Mouse (Mus musculus): ENCODE results near the gene Hmgb2. TPM values are rescaled to one million over a fixed set of nuclear protein-coding genes. Genes with fewer than 3 reads are reported as not detected.
"Not testable (repeated sequence)": the region's sequence is repeated elsewhere in the genome, so short reads cannot be mapped to it uniquely, and the experiment has no call there.

Hmgb2 gene
- total RNA-seq, 2 experiments from 2014 or later, result 27.0 to 51.5 TPM

DNA sequence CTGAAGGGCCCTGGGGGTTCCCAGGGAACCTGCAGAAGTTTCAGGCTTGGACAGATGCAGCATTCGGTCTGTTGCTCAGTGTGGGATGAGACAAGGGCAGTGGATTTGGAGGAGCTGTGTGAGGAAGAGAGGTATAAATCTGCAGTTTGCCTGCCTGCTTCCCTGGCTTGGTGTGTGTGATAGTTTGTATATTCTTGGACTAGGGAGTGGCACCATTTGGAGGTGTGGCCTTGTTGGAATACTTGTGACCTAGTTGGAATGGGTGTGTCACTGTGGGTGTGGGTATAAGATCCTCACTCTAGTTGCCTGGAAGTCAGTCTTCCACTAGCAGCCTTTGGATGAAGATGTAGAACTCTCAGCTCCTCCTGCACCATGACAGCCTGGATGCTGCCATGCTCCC lies 6.2 kb upstream of the Hmgb2 start:
- DNase-seq; intact Hi-C loops (cut with DNase I): not testable (repeated sequence)

DNA sequence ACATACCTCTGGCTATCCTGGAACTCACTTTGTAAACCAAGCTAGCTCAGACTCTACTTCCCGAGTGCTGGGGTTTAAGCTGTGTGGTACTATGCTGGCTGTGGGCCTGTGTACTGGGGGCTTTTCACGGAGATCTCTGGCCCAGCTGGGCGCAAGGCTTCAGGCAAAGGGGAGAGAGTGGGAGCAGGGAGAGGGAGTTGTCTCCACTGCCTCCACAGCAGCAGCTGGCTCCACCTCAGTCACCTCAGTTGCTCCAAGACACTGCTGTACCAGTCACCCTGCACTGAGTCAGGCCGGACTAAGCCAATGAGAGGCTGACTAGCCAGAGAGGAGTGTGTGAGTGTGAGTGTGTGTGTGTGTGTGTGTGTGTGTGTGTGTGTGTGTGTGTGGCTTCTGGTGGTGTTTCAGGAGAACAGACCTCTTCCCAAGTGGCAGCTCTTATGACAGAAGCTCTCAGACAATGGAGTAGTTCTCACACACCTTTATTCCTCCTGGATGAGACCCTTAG lies 4.1 kb upstream of the Hmgb2 start:
- intact Hi-C loops (cut with DNase I), result no loop called here
- no peak for DNase-seq

DNA sequence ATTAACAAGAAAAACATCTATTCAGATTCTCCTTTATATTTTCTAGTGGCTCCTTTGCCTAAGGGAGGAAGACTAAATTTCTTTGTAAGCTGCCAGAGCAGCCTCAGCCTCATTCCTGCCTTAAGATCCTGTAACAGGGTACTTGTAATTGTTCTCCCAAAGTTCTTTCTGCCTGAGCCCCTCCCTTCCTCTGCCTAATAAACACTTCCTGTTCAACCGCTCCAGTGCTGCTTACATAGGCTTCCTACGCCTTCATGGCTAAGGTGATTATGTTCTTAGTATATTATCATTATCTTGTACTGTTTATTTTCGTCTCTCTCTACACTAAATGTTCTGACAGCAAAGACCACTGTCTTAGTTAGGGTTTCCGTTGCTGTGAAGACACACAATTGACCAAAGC lies 3.0 kb upstream of the Hmgb2 start:
- DNase-seq, result no peak
- intact Hi-C loops (cut with DNase I), result no loop called here

DNA sequence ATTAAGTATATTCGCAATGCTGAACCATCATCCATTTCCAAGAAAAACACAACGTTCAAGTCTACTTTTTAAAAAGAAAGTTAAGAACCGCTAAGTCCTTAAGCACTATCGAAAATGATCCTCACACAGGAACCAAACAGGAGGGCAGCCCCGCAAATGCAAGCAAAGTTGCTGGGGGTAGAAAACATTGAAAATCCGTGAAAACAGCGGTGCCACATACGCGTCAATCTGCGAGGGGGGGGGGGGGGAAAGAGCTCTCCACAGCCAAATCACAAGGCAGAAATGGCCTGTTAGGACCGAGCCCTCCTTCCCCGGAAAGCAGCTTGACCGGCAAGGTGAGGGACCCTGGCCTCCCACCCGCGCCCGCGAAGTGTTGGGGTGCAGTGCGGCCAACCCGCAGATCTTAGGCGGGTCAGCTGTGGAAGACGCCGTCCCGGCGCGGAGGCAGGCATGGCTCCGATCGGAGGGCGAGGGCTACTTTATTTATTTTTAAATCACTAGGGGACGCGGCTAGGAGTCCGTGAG lies 854 bp upstream of the Hmgb2 start:
- intact Hi-C loops (cut with DNase I), result loop anchor here (5.0 to 10.0 kb wide), 4 partner anchors 44 to 956 kb away; partner anchors contain the start of genes Cep44, Fbxo8 and Hand2
- peak in 1 of 2 experiments; percentile 39 for DNase-seq

DNA sequence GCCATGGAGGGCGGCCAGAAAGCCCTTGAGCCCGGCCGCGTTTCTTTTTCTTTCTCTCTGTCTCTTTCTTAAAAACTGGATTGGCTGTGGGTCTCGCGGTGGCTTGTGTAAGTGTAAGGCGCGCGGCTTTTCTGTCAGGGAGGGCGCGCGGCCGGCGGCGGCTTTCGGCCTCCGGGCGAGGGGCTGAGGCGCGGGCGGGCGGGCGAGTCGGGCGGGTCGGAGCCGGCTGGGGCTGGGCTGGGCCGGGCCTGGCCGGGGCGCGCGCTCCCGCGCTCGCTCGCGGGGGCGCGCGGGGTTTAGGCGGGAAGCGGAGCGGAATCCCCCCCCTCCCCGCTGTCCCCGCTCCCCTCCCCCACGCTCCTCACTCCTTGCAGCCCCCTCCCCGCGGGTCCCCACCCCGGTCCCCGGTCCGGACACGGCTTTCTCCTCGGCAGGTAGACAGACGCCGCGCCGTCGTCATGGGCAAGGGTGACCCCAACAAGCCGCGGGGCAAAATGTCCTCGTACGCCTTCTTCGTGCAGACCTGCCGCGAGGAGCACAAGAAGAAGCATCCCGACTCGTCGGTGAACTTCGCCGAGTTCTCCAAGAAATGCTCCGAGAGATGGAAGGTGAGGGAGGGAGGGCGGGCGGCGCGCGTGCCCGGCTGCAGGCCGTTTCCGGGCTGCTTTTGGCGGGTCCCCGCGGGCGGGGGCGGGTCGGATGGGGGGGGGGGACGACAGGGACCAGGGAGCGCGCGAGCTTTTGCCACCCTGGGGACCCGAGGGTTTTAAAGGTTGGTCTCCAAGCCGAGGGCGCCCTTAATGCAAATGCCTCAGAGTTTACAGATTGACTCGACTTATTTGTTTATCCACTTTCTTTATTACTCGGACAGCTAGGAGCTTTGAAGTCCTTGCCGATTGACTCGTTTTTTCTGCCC lies 692 bp downstream of the Hmgb2 start:
- intact Hi-C loops (cut with DNase I), result loop anchor here (2.0 to 10.0 kb wide), 5 partner anchors 26 to 958 kb away; partner anchors contain the start of genes Cep44, Fbxo8, Hand2 and Sap30
- DNase-seq, result peak; percentile 42 to 57

DNA sequence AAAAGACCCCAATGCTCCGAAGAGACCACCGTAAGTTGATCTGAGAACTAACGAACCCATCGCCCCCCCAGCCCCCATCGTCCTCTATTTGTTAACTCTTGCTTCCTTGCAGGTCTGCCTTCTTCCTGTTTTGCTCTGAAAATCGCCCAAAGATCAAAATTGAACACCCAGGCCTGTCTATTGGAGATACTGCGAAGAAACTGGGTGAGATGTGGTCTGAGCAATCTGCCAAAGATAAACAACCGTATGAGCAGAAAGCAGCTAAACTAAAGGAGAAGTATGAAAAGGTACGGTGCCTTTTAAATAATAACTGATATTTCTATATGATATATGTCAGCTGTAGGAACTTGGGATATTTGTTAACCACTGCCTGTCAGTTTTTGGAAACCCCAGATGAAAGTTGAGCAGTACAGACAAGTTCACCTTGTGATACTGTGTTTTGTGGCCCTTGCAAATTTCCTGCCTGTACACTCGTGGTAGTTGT lies 1.5 kb downstream of the Hmgb2 start:
- intact Hi-C loops (cut with DNase I), result loop anchor here (2.0 to 10.0 kb wide), 5 partner anchors 26 to 958 kb away; partner anchors contain the start of genes Cep44, Fbxo8, Hand2 and Sap30
- not testable (repeated sequence) for DNase-seq

DNA sequence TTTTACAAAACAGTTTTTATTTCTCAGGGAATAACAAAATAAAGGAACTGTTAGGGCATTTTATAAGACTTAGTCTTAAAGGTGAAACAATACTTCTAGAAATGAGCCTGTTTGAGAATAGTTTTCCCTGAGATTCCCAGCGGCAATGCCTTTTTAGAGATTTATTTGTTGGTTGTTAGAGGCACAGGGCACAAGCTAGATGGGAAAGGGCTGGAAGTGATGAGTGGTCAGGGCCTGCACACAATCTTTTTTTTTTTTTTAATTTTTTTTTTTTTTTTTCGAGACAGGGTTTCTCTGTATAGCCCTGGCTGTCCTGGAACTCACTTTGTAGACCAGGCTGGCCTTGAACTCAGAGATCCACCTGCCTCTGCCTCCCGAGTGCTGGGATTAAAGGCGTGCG lies 5.0 kb downstream of the Hmgb2 start:
- intact Hi-C loops (cut with DNase I), result loop anchor here (10.0 kb wide), 2 partner anchors 192 to 962 kb away; partner anchors contain the start of genes Cep44, Fbxo8 and Hand2
- DNase-seq, result not testable (repeated sequence)

DNA sequence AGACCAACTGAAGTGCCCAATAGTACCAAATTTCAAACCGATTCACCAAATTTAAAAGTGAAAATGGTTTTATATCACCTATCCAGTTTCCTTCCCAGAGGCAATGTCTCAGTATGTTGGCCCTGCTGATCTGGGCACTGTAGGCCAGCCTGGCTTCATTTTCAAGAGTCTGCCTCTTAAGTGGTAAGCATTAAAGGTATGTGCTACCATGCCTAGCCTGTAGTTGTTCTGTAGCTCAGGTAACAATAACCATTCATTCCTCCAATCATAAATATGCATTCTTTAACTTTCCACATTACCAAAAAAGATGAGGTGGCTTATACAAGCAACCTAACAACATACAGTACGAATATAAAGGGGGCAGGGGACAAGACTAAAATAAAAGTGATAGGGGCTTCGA lies 6.0 kb downstream of the Hmgb2 start:
- intact Hi-C loops (cut with DNase I), result loop anchor here (10.0 kb wide), 2 partner anchors 193 to 963 kb away; partner anchors contain the start of genes Cep44, Fbxo8 and Hand2
- DNase-seq, result no peak

DNA sequence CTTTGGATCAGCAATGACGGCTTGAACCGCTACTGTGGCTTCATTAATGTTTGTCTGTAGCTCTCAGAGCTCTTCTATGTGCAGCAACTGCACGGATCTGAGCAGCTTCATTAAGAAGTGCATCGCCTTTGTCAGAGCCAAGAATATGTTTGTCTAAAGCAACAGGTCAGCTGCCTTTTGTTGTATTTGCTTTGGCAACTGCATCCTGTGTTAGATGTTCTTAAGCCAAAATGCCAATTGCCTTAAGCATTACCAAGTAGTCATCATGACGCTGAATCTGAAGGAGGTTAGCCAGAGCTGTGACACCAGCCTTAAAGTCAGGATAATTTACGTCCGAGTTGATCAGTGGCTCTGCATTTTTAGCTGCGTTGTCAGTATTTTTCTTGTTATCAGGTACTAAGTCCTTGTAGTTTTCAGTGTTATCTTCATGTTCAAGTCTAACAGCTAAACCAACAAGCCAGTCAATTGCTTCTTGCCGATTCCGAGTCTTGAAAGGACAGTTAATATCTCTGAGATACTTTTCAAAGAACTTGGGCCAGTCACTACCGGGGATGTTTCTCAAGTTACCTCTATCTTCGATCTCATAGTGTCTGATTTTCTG lies 8.6 kb downstream of the Hmgb2 start:
- intact Hi-C loops (cut with DNase I), result no loop called here
- DNase-seq, result no peak

DNA sequence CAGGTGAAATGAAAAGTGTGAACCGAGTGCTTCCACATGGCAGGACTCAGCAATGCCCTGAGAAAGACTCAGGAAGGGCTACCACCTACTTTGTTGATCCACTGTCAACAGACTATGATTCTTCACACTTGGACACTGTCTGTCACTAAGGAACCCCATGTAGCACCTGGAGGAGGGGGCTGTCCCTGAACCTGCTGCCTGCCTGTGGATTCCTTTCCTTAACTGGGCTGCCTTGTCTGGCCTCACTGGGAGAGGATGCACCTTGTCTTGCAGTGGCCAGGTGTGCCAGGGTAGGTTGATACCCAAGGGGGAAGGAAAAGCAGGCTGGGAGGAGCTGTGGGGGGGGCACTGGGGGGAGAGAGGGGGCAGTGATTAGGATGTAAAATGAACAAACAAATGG lies 16.3 kb downstream of the Hmgb2 start:
- DNase-seq, result no peak
- intact Hi-C loops (cut with DNase I), result no loop called here

DNA sequence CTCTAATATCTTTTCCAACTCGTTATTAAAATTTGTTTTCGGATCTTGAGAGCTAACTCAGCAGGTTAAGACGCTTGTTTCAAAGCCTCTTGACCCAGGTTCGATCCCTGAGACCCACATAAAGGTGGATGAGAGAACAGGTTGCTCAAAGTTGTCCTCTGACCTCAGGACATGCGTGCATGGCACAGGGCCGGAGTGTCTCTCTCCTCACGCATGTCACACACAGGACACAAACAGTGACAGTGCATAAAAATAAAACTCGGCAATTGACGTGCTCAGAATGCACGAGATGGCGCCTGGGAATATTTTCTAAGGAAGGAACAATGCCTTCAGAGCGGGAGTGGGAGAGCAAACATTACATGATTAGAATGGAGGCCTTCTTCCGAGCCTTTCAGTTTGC lies 18.5 kb downstream of the Hmgb2 start:
- DNase-seq, result no peak
- intact Hi-C loops (cut with DNase I), result loop anchor here (2.0 to 5.0 kb wide), 2 partner anchors 15 to 178 kb away; no protein-coding TSS in a partner anchor

DNA sequence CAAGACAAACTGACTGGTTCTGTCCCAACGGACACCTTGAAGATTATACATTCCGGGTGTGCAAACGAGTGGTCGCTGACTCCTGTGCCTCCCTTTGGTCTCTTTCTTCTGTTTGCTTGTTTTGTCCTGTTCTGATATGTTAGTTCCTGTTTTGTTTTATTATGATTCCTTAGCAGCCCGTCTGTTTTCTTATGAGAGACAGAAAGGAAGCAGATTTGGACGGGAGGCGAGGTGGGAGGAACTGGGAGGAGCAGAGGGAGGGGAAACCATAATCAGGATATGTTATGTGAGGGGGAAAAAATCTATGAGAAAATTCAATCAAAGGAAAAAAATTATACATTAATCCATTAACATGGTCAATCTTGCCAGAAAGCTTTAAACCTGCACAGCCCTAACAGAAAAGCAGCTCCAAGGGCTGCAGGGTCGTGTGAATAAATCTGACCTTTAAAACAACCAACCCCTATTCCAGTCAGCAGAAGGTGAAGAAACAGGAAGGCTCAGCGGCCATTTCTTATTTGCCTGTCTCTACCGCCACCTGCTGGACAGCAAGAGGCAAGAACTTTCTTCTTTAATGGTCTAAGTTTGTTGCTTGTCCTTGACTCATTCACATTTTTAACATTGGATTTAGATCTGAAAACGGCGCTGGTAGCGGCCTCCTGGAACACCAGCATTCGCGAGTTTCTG lies 19.1 kb downstream of the Hmgb2 start:
- intact Hi-C loops (cut with DNase I), result loop anchor here (1.0 to 5.0 kb wide), 3 partner anchors 16 to 179 kb away; no protein-coding TSS in a partner anchor

DNA sequence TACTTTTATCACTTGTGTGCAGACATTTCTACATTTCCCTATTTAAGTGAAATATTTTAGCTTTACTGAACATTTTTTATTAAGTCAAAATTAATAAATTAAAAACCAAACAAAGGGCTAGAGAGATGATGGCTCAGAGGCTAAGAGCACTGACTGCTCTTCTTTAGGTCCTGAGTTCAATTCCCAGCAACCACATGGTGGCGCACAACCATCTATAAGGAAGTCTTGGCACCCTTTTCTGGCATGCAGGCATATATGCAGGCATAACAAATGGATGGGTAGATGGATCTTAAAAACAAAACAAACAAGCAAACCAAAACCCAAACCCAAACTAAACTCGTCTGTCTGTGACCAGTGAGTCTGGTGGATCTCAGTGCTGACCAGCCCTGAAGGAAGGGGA lies 20.5 kb downstream of the Hmgb2 start:
- intact Hi-C loops (cut with DNase I), result loop anchor here (5.0 kb wide), 1 partner anchor 180 kb away; no protein-coding TSS in a partner anchor
- DNase-seq, result no peak

More for the DNA sequence above, 19.1 kb downstream of the Hmgb2 start:
- DNase-seq, result peak; percentile 86 to 91

DNA sequence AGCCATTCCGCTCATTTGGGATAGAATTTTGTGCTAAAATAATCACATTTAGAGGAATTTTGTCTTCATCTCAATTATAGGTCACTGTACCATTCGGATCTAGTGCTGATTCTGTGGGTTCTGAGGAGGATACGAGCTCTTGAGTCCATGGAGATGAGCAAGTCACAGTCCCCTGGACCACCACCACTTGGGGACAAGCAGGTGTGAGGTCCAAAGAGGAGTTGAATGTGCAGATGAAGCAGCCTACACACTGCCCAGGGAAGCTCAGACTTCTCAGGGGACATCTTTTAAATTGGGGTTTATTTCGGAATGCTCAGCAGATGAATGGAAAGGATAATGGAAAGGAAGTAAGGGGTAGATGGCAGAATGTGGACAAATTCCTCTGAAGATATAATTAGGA lies 21.4 kb downstream of the Hmgb2 start:
- intact Hi-C loops (cut with DNase I), result loop anchor here (5.0 kb wide), 1 partner anchor 181 kb away; no protein-coding TSS in a partner anchor
- no peak for DNase-seq

DNA sequence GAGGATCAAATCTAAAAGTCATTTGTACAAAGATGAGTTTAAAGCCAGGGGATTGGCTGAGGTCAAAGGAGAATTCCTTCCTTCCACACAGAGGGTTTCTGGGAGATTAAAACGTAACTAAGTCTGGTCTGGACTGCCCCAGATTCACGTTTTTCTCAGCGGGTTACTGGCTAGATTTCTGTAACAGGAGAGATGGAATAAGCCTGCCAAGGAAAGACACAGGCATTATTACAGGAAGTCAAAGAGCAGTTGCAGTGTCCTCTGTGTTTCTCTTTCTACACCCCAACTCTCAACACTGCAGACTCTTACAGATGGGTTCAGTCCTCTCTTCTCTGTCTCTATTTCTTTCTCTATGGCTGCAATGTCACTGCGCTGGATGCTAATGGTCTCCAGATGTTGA lies 22.8 kb downstream of the Hmgb2 start:
- intact Hi-C loops (cut with DNase I), result loop anchor here (5.0 kb wide), 1 partner anchor 182 kb away; no protein-coding TSS in a partner anchor
- no peak for DNase-seq

DNA sequence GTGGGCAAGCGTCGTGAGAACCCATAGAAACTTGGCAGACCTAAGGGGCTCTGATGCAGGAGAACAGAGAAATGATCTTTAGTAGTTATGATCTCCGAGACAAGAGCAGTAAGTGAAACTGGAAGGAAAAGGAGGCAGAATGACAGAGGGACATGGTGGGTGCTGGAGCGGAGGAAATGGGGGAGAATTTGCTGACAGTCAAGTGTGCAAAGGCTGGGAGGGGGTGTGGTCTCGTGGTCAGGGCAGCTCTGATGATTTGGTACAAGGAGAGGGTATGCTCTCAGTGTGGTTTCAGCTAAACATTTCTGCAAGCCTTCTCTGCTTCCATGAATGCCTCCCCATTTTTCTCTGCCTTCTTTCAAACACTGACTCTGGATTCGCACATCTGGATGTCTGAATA lies 24.5 kb downstream of the Hmgb2 start:
- no peak for DNase-seq
- intact Hi-C loops (cut with DNase I), result loop anchor here (5.0 kb wide), 1 partner anchor 36 kb away; no protein-coding TSS in a partner anchor

DNA sequence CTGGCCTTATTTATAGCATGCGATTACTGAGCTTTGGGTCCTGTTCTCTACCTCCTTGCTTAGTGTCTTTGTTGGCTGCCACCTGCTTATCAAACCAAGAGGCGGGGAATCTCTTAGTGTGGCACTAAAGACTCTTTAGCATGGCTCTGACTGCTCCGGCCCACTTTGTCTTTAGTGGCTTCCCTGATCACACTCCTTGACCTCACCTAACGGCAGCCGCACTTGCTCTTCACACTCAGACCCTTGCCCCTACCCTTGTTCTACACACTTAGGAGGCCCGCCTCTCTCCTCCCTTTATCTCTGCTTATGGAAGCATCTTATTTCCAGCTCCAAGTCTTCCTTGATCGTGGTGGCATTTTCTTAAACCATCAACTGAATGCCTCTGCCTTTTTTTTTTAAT lies 26.9 kb downstream of the Hmgb2 start:
- DNase-seq, result no peak
- intact Hi-C loops (cut with DNase I), result loop anchor here (5.0 kb wide), 1 partner anchor 34 kb away; no protein-coding TSS in a partner anchor

DNA sequence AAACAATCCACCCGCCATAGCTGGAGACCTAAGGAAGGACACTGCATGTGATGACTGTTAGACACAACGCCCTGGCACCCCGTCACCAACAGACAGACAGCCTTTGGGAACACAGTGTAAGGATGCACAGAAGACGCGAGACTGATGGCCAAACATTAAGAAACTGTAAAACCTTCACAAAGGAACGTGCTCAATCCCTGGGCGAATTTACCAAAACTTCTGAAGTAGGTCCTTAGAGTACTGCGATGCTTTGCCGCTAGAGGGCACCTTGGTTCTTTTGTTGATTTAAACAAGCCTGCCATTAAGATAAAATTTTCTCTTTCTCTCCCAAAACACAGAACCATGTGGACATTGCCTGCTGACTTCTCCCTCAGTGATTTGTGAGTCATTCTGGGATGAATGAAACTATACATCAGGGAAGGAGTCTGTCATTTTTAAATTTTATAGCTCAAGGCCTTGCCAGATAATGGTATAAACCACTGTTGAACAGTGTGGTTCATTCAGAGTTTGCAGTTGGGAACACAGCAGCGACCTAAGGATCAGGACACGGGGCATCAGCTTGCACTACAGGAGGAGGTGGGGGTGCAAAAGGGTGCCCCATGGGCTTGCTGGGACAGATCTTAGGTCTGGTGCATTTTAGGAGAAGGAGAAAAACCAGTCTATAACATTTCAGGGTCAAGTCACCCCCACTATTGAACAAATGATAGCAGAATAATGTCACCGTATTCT lies 28.6 kb downstream of the Hmgb2 start:
- intact Hi-C loops (cut with DNase I), result loop anchor here (1.0 to 2.0 kb wide), 2 partner anchors 253 to 260 kb away; no protein-coding TSS in a partner anchor
- DNase-seq, result peak; percentile 75 to 82

DNA sequence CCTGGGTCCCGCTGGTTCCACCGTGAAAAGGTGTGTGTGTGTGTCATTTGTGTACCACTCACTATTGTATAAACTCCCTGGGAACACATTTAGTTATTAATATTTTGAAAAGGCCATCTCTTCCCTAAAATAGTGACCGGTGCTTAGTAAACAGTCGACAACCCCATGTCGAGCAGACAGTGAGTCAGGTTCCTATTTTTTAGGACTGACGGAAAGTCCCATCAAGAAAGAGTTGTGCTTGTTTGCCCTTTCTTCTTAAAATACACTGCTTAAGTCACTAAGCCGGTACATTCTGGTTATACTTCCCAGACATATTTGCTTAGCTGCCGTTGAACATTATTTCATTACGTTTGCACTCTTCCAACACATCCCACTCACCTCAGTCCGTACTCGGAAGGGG lies 29.2 kb downstream of the Hmgb2 start:
- intact Hi-C loops (cut with DNase I), result loop anchor here (1.0 to 2.0 kb wide), 2 partner anchors 252 to 259 kb away; no protein-coding TSS in a partner anchor

More for the DNA sequence above, 29.2 kb downstream of the Hmgb2 start:
- DNase-seq, result no peak
